In genomic region chr7:48902454-48902853, GRCm38 (mm10) we compare ENCODE assay signal across 33 mouse cellular contexts. TPM values are rescaled to one million over a fixed set of nuclear protein-coding genes. Genes with fewer than 3 reads are reported as not detected.
DNase-seq lines count a peak whose midpoint lies in the region; ATAC-seq and TF ChIP-seq lines count a peak whose summit lies in the region.
"Had no signal": no experiment of that assay in that cellular context is flagged by ENCODE, and none has a peak within 500 bp of the region (broad histone marks: within the 10 kb centered on the region; RNA-seq: fewer than 3 reads in every experiment).

No protein-coding gene starts in this region.

- no peak for DNase-seq in hindbrain, embryonic 10.5 days (ENCODE audit: low spot score)
- DNase-seq in hindbrain, postnatal 0 days (ENCODE audit: low spot score) = no peak
- no peak for DNase-seq in midbrain, postnatal 0 days (ENCODE audit: low spot score)
- peak; percentile 87 for DNase-seq in retina, postnatal 1 day
- DNase-seq in Muller cell, postnatal 12 days (ENCODE audit: inconsistent ontology term) = no peak
- DNase-seq: adrenal gland, adult 2 months; adrenal gland, postnatal 36 days; B cell, adult 2 months; cerebellum, adult 8-10 months; cerebellum, postnatal 25 days; gastrocnemius, adult 2 months; gastrocnemius, postnatal 36 days; heart, adult 18-20 months; heart, postnatal 10 days; kidney, adult 2 months; kidney, postnatal 36 days; left cerebral cortex, postnatal 4 days; liver, postnatal 0 days; lung, postnatal 4 days; thymus, adult 2 months; thymus, postnatal 36 days had no signal

- no peak overlapping the region for H3K4me2 ChIP-seq in hindbrain, postnatal 0 days (ENCODE audit: low read depth, low read length)
- no peak overlapping the region for H3K4me2 ChIP-seq in midbrain, embryonic 13.5 days (replicated peaks)
- H3K4me2 ChIP-seq in midbrain, postnatal 0 days (ENCODE audit: low read depth, low read length, poor library complexity, severe bottlenecking) = no peak overlapping the region
- H3K4me2 ChIP-seq in hindbrain, embryonic 12.5 days (replicated peaks) = no peak overlapping the region
- H3K4me2 ChIP-seq: embryonic facial prominence, embryonic 15.5 days; heart, embryonic 13.5 days; liver, embryonic 12.5 days had no signal

- peak overlapping the region; percentile 41; the same call in 1 of the 2 replicates for H3K27ac ChIP-seq in hindbrain, embryonic 10.5 days
- H3K27ac ChIP-seq in hindbrain, postnatal 0 days = no peak overlapping the region
- H3K27ac ChIP-seq in midbrain, embryonic 13.5 days = peak overlapping the region; percentile 1; the same call in 1 of the 2 replicates
- H3K27ac ChIP-seq in midbrain, postnatal 0 days (ENCODE audit: low read depth, low read length) = no peak overlapping the region
- 0 out of 2 replicates have a peak overlapping the region, but pooled peaks have one; percentile 49 for H3K27ac ChIP-seq in hindbrain, embryonic 12.5 days
- H3K27ac ChIP-seq: embryonic facial prominence, embryonic 15.5 days; gastrocnemius, adult 2 months; heart, embryonic 13.5 days; layer of hippocampus, adult 2 months; liver, embryonic 12.5 days had no signal

- peaks cover 29% of the 10 kb centered on the region for H3K27me3 ChIP-seq in hindbrain, embryonic 10.5 days (ENCODE audit: insufficient read depth, poor library complexity, severe bottlenecking)
- H3K27me3 ChIP-seq in hindbrain, postnatal 0 days (ENCODE audit: insufficient read depth, low read length) = no peaks in the 10 kb centered on the region
- peaks cover 17% of the 10 kb centered on the region for H3K27me3 ChIP-seq in midbrain, embryonic 13.5 days
- H3K27me3 ChIP-seq in midbrain, postnatal 0 days (ENCODE audit: insufficient read depth, low read length) = peaks cover 7% of the 10 kb centered on the region; the same call in 1 of the 2 replicates
- 0 out of 2 replicates have a peak, but pooled peaks cover 7% of the 10 kb centered on the region for H3K27me3 ChIP-seq in hindbrain, embryonic 12.5 days
- H3K27me3 ChIP-seq: embryonic facial prominence, embryonic 15.5 days; heart, embryonic 13.5 days had no signal

- H3K4me1 ChIP-seq in hindbrain, embryonic 10.5 days (replicated peaks) = peaks cover 55% of the 10 kb centered on the region
- H3K4me1 ChIP-seq in hindbrain, postnatal 0 days (ENCODE audit: insufficient read depth, low read length) = peaks cover 3% of the 10 kb centered on the region; the same call in 1 of the 2 replicates
- peaks cover 34% of the 10 kb centered on the region for H3K4me1 ChIP-seq in midbrain, embryonic 13.5 days (replicated peaks)
- H3K4me1 ChIP-seq in midbrain, postnatal 0 days (ENCODE audit: insufficient read depth, low read length) = no peaks in the 10 kb centered on the region
- H3K4me1 ChIP-seq in hindbrain, embryonic 12.5 days = peaks cover 24% of the 10 kb centered on the region

- H3K4me3 ChIP-seq in hindbrain, embryonic 10.5 days = no peak overlapping the region
- no peak overlapping the region for H3K4me3 ChIP-seq in hindbrain, postnatal 0 days (ENCODE audit: low read length)
- H3K4me3 ChIP-seq in midbrain, embryonic 13.5 days (replicated peaks) = no peak overlapping the region
- H3K4me3 ChIP-seq in midbrain, postnatal 0 days (ENCODE audit: low read depth, low read length) = no peak overlapping the region
- no peak overlapping the region for H3K4me3 ChIP-seq in hindbrain, embryonic 12.5 days
- H3K4me3 ChIP-seq: embryonic facial prominence, embryonic 10.5 days; embryonic facial prominence, embryonic 15.5 days; gastrocnemius, adult 2 months; heart, embryonic 13.5 days; layer of hippocampus, adult 2 months; liver, embryonic 12.5 days; megakaryocyte, embryonic 14.5 days had no signal

- no peaks in the 10 kb centered on the region for H3K36me3 ChIP-seq in hindbrain, embryonic 10.5 days
- no peaks in the 10 kb centered on the region for H3K36me3 ChIP-seq in hindbrain, postnatal 0 days (ENCODE audit: insufficient read depth, low read length)
- H3K36me3 ChIP-seq in midbrain, embryonic 13.5 days = no peaks in the 10 kb centered on the region
- no peaks in the 10 kb centered on the region for H3K36me3 ChIP-seq in midbrain, postnatal 0 days (ENCODE audit: insufficient read depth, low read length)
- H3K36me3 ChIP-seq in hindbrain, embryonic 12.5 days = no peaks in the 10 kb centered on the region
- H3K36me3 ChIP-seq: embryonic facial prominence, embryonic 10.5 days; embryonic facial prominence, embryonic 15.5 days; heart, embryonic 13.5 days; liver, embryonic 12.5 days had no signal

- no peak for ATAC-seq in hindbrain, postnatal 0 days
- peak; percentile 71 for ATAC-seq in midbrain, embryonic 13.5 days
- no peak for ATAC-seq in midbrain, postnatal 0 days (ENCODE audit: low FRiP score)
- peak; percentile 82 for ATAC-seq in hindbrain, embryonic 12.5 days (ENCODE audit: low FRiP score)
- ATAC-seq: activated CD4-positive, CD25-positive, alpha-beta regulatory T cell, adult 4 months; liver, embryonic 12.5 days; liver, postnatal 0 days had no signal

- H3K9ac ChIP-seq in hindbrain, postnatal 0 days (replicated peaks; ENCODE audit: low read length) = no peak overlapping the region
- H3K9ac ChIP-seq in midbrain, embryonic 13.5 days (replicated peaks) = no peak overlapping the region
- H3K9ac ChIP-seq in midbrain, postnatal 0 days (replicated peaks; ENCODE audit: low read length, poor library complexity, severe bottlenecking) = no peak overlapping the region
- no peak overlapping the region for H3K9ac ChIP-seq in hindbrain, embryonic 12.5 days
- H3K9ac ChIP-seq: embryonic facial prominence, embryonic 15.5 days; heart, embryonic 13.5 days; liver, embryonic 12.5 days; liver, postnatal 0 days had no signal

- no peak for TF ChIP-seq CTCF in hindbrain, postnatal 0 days (IDR thresholded peaks at IDR 0.05; ENCODE audit: low read depth)
- TF ChIP-seq CTCF in midbrain, postnatal 0 days (IDR thresholded peaks at IDR 0.05) = no peak

- 16% methylated on average over 2 of the region's 2 CpGs for WGBS in hindbrain, embryonic 10.5 days
- 29% methylated on average over 2 of the region's 2 CpGs for WGBS in hindbrain, postnatal 0 days
- 4% methylated on average over 2 of the region's 2 CpGs for WGBS in midbrain, embryonic 13.5 days
- 20% methylated on average over 2 of the region's 2 CpGs for WGBS in midbrain, postnatal 0 days
- 17% methylated on average over 2 of the region's 2 CpGs for WGBS in hindbrain, embryonic 12.5 days

- H3K9me3 ChIP-seq in hindbrain, embryonic 10.5 days = no peaks in the 10 kb centered on the region
- H3K9me3 ChIP-seq in hindbrain, postnatal 0 days (ENCODE audit: low read length) = no peaks in the 10 kb centered on the region
- H3K9me3 ChIP-seq in midbrain, embryonic 13.5 days = no peaks in the 10 kb centered on the region
- no peaks in the 10 kb centered on the region for H3K9me3 ChIP-seq in midbrain, postnatal 0 days (ENCODE audit: low read length)
- H3K9me3 ChIP-seq in hindbrain, embryonic 12.5 days (replicated peaks) = no peaks in the 10 kb centered on the region
- H3K9me3 ChIP-seq: embryonic facial prominence, embryonic 10.5 days; embryonic facial prominence, embryonic 15.5 days; heart, embryonic 13.5 days; liver, embryonic 12.5 days; megakaryocyte, embryonic 14.5 days had no signal

RNA-seq across cellular contexts. Expression of gene Nav2, which starts 6.1 kb away (rescaled TPM):
- 19.1 and 25.6 TPM in 2 replicates for polyA plus RNA-seq in hindbrain, embryonic 10.5 days (2016; fragmentation: Nextera tagmentation; extraction: Ambion mirVana)
- total RNA-seq in hindbrain, postnatal 0 days (2014; rRNA removed) = 61.9 and 64.7 TPM in 2 replicates
- 20.1 and 22.1 TPM in 2 replicates for polyA plus RNA-seq in hindbrain, postnatal 0 days (2015; fragmentation: Nextera tagmentation; extraction: Ambion mirVana)
- polyA plus RNA-seq in midbrain, embryonic 13.5 days (2015; fragmentation: Nextera tagmentation; extraction: Ambion mirVana) = 22.2 and 23.2 TPM in 2 replicates
- 53.8 and 67.5 TPM in 2 replicates for total RNA-seq in midbrain, postnatal 0 days (2014; rRNA removed)
- 12.4 and 18.3 TPM in 2 replicates for polyA plus RNA-seq in midbrain, postnatal 0 days (2015; fragmentation: Nextera tagmentation; extraction: Ambion mirVana)
- 24.1 and 25.8 TPM in 2 replicates for polyA plus RNA-seq in hindbrain, embryonic 12.5 days (2016; fragmentation: Nextera tagmentation; extraction: Ambion mirVana)

RNA-seq across cellular contexts. Expression of gene E2f8, which starts 21.1 kb away (rescaled TPM):
- polyA plus RNA-seq in hindbrain, embryonic 10.5 days (2016; fragmentation: Nextera tagmentation; extraction: Ambion mirVana) = 15.7 and 17.4 TPM in 2 replicates
- total RNA-seq in hindbrain, postnatal 0 days (2014; rRNA removed) = 2.6 and 4.8 TPM in 2 replicates
- polyA plus RNA-seq in hindbrain, postnatal 0 days (2015; fragmentation: Nextera tagmentation; extraction: Ambion mirVana) = 1.8 and 2.0 TPM in 2 replicates
- 5.0 and 5.9 TPM in 2 replicates for polyA plus RNA-seq in midbrain, embryonic 13.5 days (2015; fragmentation: Nextera tagmentation; extraction: Ambion mirVana)
- total RNA-seq in midbrain, postnatal 0 days (2014; rRNA removed) = 1.0 and 1.8 TPM in 2 replicates
- polyA plus RNA-seq in midbrain, postnatal 0 days (2015; fragmentation: Nextera tagmentation; extraction: Ambion mirVana) = 0.53 and 0.70 TPM in 2 replicates
- polyA plus RNA-seq in hindbrain, embryonic 12.5 days (2016; fragmentation: Nextera tagmentation; extraction: Ambion mirVana) = 11.1 and 12.0 TPM in 2 replicates
- total RNA-seq: gastrocnemius, adult 2 months had no signal

RNA-seq across cellular contexts. Expression of gene Csrp3, which starts 54.6 kb away (rescaled TPM):
- polyA plus RNA-seq in hindbrain, embryonic 10.5 days (2016; fragmentation: Nextera tagmentation; extraction: Ambion mirVana) = 0.44 TPM in 1 of 2 replicates, not detected in the other
- total RNA-seq in hindbrain, postnatal 0 days (2014; rRNA removed) = not detected in 2 replicates
- not detected in 2 replicates for polyA plus RNA-seq in hindbrain, postnatal 0 days (2015; fragmentation: Nextera tagmentation; extraction: Ambion mirVana)
- 0.19 TPM in 1 of 2 replicates, not detected in the other for polyA plus RNA-seq in midbrain, embryonic 13.5 days (2015; fragmentation: Nextera tagmentation; extraction: Ambion mirVana)
- total RNA-seq in midbrain, postnatal 0 days (2014; rRNA removed) = 0.42 TPM in 1 of 2 replicates, not detected in the other
- polyA plus RNA-seq in midbrain, postnatal 0 days (2015; fragmentation: Nextera tagmentation; extraction: Ambion mirVana) = 0.20 and 0.23 TPM in 2 replicates
- polyA plus RNA-seq in hindbrain, embryonic 12.5 days (2016; fragmentation: Nextera tagmentation; extraction: Ambion mirVana) = 1.0 and 3.6 TPM in 2 replicates
- total RNA-seq: adrenal gland, adult 2 months; adrenal gland, postnatal 36 days; layer of hippocampus, adult 2 months; layer of hippocampus, postnatal 14 days; left cerebral cortex, postnatal 4 days had no signal
- polyA plus RNA-seq: activated CD4-positive, CD25-positive, alpha-beta regulatory T cell, adult 4 months; adrenal gland, adult 2 months; frontal cortex, adult 2 months; intestine, embryonic 14.5 days had no signal

Comparison
In these comparisons a context has a peak if more than half of its experiments do, and no peak if none do; other contexts are left out.
1. H3K27ac ChIP-seq: peak in hindbrain, embryonic 10.5 days (single experiment), midbrain, embryonic 13.5 days (single experiment) and hindbrain, embryonic 12.5 days (single experiment); none in hindbrain, postnatal 0 days (single experiment) and midbrain, postnatal 0 days (single experiment).
2. ATAC-seq: peak in midbrain, embryonic 13.5 days (single experiment) and hindbrain, embryonic 12.5 days (single experiment); none in hindbrain, postnatal 0 days (single experiment) and midbrain, postnatal 0 days (single experiment).